Mouse (Mus musculus) testis, postnatal 14 days (tissue): ENCODE data around the gene Caml.
"Not testable (repeated sequence)": the region's sequence is repeated elsewhere in the genome, so short reads cannot be mapped to it uniquely, and the experiment has no call there.

Experiments
- DNase-seq: peaks from one replicate; pipeline ENCODE4 v3.0.0; 2021; ENCODE audit warnings: low spot score

The Caml gene

DNA sequence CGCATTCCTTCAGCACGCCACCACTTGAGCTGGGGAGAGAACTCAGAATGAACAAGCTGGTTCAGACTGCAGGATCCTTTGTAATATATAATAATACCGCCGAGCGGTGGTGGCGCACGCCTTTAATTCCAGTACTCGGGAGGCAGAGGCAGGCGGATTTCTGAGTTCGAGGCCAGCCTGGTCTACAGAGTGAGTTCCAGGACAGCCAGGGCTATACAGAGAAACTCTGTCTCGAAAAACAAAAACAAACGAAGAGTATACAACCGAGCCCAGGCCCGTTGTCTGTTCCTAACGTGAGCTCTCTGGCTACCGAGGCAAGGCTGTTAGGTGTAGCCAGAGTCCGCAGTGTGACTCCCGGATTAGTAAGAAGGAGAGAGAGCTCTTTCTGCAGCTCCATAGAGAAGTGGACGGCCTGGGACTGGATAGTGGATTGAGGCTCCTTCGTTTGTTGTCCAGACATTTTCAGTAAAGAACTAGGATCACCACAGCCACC is 603 bp upstream of the Caml start:
- not testable (repeated sequence) for DNase-seq

DNA sequence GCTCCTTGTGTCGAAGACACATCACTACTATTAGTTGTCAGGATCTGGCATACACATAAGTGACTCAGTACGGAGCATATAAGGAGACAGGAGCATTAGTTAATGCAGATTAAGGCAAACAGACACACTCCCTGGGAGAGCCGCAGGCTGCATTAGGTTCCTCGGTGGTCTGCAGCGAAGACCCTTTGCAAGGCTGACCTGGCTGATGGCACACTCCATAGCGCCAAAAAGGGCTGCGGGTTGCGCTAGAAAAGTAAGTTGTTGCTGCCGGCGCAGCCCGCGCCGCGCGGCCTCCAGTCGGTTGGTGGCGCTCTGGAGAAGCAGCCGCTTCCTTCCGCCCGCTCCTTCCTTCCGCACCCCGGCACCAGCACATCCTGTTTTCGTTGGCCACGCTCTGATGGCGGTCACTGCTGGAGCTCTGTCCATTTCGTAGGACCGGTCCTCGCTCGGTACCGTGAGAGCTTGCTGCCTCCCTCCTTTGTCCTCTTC is 11.9 kb downstream of the Caml start, which contains the start of gene Ddx46:
Gene Ddx46 (plus strand): TSS at position 389 of the 489 bp plus-strand sequence.
- peak; percentile 88 for DNase-seq

DNA sequence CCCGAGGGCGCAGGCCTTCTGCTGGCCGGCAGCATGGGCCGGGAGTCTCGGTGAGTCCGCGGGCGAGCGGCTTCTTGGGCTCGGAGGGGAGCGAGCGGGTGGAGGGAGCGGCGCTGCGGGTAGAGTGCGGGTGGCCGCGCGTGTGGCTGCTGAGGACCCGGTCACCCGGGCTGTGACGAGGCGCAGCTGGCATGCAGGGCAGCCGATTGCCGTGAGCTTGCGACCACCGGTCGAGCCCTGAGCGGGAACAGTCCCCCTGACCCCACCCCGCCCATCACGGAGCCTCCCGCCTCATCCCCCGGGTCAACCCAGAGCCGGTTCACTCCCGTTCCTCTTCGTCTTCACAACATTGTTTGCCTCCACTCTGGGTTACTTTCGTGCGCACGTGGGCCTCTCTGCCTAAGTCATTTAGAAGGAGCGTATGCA is 12.4 kb downstream of the Caml start:
- DNase-seq: peak; percentile 74

DNA sequence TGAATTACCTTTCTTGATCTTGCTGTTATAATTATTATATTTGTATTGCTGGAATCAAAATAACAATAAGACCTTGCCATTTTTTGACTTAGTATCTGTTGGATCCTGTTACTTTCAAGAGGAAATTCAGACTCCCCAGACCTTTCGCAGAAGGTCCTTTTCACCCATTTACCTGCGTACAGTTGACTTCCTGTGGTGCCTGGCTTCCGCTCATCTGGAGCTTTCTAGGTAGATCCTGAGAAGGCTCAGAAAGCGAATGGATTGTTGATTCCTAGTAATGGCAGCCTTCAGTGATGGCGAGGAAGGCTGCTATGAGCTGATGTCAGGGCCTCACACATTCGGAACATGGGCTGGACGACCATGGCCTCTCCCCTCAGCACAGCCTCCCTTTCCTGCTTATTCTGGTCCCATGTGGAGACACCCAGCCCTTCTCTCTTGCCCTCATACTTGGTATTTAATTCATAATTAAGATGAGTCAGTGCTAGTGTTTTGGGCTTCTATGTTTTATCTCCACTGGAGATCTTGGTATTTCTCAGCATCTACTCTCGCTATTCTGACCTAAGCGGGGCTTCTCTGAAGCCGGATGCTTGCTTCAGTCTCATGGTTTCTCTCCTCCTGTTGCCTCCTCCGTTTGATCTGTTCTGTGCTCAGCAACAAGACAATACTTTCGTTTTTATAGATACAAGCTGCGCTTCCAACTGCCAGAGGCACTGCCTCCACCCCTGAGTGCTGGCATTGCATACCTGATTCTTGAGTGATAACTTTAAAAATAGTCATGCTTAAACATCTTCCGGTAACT is 13.6 kb downstream of the Caml start:
- DNase-seq: no peak

GRCm38 (mm10) chr13:55640480-55640879 is 17.7 kb downstream of the Caml start:
- not testable (repeated sequence) for DNase-seq

DNA sequence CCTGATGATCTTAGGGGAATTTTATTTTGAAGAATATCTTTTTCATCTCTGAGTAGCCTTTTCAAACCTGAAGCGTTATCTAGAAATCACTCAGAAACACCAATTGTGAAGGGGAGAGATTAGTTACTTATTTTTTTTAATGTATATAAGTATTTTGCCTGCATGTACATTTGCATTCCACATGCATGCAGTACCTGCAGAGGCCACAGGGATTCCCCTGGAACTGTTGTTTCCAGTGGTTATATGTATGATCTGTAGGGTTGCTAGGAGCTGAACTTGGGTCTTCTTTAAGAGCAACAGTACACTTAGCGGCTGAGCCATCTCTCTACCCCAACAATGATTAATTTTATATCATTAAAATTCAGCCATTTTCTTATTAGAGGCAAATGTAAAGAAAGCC is 21.7 kb downstream of the Caml start:
- no peak for DNase-seq

GRCm38 (mm10) chr13:55650098-55650497 is 27.3 kb downstream of the Caml start:
- no peak for DNase-seq

DNA sequence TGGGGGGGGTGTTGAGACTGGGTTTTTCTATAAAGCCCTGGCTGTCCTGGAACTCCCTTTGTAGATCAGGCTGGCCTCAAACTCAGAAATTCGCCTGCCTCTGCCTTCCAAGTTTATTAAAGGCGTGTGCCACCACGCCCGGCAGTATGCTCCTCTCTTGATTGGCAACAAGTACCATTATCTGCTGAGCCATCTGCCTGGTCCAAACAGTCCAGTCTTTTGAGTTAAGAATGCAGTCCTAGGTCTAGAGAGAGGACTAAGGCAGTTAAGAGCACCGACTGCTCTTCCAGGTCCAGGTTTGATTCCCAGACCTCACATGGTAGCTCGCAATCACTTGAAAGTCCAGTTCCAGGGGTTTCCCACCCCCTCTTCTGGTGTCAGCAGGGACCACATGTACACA is 28.2 kb downstream of the Caml start:
- no peak for DNase-seq

DNA sequence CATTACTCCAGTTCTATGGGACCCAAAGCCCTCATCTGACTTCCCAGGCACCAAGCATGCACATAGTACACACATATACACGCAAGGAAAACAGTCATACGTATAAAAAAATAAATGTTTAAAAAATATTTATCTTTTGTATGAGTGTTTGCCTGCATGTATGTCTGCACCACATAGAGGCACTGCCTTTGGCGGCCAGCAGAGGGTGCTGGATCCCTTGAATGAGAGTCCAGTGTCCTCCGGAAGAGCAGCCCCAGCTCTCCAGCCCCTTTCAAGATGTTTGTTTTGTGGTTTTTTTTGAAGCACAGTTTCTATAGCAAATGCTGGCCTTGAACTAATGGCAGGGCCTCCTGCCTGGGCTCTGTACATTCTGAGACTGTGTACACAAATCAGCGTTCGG is 45.7 kb downstream of the Caml start:
- no peak for DNase-seq

- DNase-seq: no peak
Observed at GRCm38 (mm10) chr13:55672711-55673110, 49.9 kb downstream of the Caml start.

- no peak for DNase-seq
Observed at GRCm38 (mm10) chr13:55677364-55677763, 54.6 kb downstream of the Caml start.
